Mouse (Mus musculus) left cerebral cortex, postnatal 25 days (tissue): ENCODE data around the gene Cpeb3. TPM values are rescaled to one million over a fixed set of nuclear protein-coding genes. Genes with fewer than 3 reads are reported as not detected.
"Not testable (repeated sequence)": the region's sequence is repeated elsewhere in the genome, so short reads cannot be mapped to it uniquely, and the experiment has no call there.

ENCODE experiments used
- DNase-seq, 2 experiments: peaks; one replicate each; pipeline ENCODE4 v3.0.0; 2022; ENCODE audit warnings: low spot score in 2 of 2, mixed read lengths in 1 of 2
- intact Hi-C: fragments of 180-260 bp; cut with DNase I; formaldehyde crosslinking; loops from one replicate; pipeline ENCODE4 v1.15.1; 2025
- total RNA-seq, 2 experiments: library from RNA; stranded (reverse); gene quantifications; 2 replicates each; pipeline ENCODE4 v1.2.3; 2021

Cpeb3 gene
- total RNA-seq, result 10 to 100 TPM; 78.9 to 83.5 TPM

GRCm38 (mm10) chr19:37208176-37208755 lies at the start of gene Cpeb3:
Cpeb3 (minus strand) TSS chr19:37208601.
- peak; percentile 18 for DNase-seq
- intact Hi-C loops, result no loop called here

DNA sequence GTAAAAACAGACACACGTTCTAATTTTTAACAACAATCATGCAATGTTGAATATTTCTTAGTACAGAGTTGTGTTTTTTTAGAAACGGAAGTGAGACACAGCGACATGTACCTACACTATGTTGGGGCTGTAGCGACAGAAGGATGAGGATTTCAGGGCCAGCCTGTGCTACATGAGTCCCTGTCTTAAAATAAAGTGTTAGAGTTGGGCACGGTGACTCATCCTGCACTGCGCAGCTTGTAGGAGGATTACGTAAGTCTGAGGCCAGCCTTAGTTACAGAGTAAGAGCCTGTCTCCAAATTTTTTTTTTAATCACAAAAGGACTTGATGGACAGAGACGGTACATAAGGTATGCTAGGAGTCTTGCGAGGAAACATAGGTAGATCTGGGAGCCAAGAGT lies 46.9 kb upstream of the Cpeb3 start:
- DNase-seq, result peak; percentile 66 to 95
- intact Hi-C loops, result loop anchor here (1.0 to 2.0 kb wide), 2 partner anchors 28 to 81 kb away; no protein-coding TSS in a partner anchor

GRCm38 (mm10) chr19:37252104-37252503 lies 43.7 kb upstream of the Cpeb3 start:
- intact Hi-C loops, result no loop called here
- DNase-seq, result no peak

DNA sequence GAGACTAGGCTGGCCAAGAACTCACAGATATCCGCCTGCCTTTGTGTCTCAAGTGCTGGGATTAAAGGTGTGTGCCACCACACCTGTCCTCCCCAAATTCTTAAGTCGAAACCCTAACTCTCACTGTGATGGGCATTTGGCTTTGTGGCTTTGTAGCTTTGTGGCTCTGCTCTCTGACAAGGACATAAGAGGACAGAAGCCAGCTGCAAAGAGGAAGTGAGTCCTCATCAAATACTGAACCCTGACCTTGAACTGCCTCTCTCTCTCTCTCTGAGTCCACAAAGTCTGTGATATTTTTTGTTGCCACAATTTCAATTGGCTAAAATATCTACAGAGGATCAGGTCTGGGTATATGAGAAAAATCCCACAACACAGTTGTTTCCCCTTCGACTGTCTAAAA lies 39.8 kb upstream of the Cpeb3 start:
- no peak for DNase-seq
- intact Hi-C loops, result no loop called here

GRCm38 (mm10) chr19:37246859-37247258 lies 38.5 kb upstream of the Cpeb3 start:
- intact Hi-C loops, result no loop called here
- DNase-seq, result peak in 1 of 2 experiments; percentile 27

- DNase-seq, result no peak
- intact Hi-C loops, result no loop called here
These were observed 34.3 kb upstream of the Cpeb3 start for GRCm38 (mm10) chr19:37242707-37243106.

DNA sequence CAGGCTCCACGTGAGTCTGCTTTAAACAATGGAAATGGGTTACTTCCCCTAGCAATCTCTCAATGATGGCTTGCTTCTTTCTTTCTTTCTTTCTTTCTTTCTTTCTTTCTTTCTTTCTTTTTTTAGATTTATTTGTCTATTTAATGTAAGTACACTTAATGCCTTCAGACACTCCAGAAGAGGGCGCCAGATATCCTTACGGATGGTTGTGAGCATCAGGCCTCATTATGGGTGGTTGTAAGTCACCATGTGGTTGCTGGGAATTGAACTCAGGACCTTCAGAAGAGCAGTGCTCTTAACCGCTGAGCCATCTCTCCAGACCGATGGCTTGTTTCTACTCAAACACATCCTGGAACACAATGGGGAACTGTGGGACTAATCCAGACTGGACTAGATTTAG lies 32.8 kb upstream of the Cpeb3 start:
- intact Hi-C loops, result no loop called here

DNA sequence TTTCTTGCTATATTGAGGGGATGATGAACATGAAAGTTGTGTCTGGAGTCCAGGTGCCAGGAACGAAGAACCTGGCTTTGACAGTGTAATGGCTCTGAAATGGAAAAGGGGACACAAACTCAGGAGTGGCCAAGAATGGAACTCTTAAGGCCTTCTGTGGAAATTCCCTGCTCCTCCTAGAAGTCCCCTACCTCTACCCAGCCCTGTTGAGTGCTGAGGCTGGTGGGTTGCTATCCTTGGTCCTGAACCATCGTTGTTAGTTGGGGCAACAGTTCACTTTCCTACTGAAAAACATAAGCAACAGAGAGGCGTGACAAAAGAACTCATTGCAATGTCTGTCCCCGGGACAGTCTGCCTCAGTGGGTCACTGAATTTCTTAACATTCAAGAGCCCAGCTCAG lies 30.7 kb upstream of the Cpeb3 start:
- DNase-seq, result no peak
- intact Hi-C loops, result no loop called here

More for the DNA sequence above, 32.8 kb upstream of the Cpeb3 start:
- no peak for DNase-seq

DNA sequence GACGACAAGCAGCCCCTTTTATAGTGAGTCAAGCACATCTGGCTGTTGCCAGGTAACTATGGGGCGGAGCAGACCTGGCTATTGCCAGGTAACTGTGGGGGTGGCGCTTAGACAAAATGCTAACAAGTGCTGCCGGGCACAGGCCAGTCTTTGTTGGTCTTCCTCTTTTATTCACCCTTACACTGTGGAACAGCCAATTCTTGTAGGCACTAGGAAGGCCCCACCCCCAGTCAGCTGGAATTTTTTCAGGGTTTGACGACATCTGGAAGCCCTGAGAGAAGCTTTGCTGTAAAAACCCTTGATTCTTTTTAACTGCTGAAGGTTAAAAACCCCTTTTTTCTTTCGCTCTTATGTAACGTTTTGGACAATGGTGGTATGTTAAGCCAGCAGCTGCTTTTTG lies 30.2 kb upstream of the Cpeb3 start:
- peak in 1 of 2 experiments; percentile 22 for DNase-seq
- intact Hi-C loops, result no loop called here

DNA sequence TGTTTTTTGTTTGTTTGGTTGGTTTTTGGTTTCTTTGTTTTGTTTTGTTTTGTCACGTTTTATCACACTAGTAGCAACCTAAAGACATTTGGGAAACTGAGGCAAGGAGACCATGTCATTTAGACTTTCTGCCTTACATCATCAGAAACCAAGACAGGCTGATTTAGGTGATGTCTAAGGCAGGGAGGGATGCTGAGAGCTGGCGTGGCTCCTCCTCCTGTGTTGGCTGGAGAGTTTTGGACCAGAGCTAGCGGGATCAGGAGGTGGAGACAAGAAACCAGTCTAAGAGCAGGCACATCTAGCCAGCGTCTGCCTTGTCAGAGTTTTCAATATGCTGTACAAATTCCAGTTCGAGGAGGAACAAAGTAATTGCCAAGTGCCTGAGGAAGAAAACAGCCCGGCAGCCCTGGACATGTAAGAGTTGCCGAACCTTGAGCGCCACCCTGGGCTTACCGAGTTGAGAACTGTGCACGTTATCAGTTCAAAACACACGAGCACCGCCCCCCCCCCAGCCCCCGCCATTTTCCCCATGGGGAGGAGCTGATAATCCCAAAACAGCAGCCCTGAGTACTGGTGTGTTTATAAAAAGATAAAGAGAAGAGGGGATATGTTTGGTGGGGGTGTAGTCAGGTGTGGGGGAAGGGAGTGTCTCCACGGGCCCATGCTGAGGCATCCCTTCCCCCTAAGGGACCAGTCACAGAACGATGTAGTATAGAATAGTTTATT lies 29.5 kb upstream of the Cpeb3 start:
- intact Hi-C loops, result no loop called here
- no peak for DNase-seq

GRCm38 (mm10) chr19:37237306-37237705 lies 28.9 kb upstream of the Cpeb3 start:
- intact Hi-C loops, result no loop called here
- no peak for DNase-seq

DNA sequence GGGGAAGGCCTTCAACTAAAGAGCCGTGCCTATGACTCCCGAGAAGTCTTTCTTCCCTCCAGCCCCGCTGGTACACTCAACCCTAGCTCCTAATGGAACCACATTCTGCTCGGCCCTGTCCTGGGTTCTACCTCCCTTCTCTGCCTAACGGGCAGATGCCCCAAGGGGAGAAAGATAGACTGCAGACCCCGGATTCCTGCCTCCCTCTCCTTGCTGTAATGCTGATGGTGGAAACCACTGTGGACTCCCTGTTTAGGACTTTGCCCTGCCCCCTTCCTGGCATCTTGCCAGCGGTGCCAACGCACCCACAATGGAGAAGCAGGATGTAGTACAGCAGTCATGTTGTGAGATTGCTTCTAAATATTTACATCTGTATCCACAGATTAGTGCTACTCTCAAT lies 27.4 kb upstream of the Cpeb3 start:
- intact Hi-C loops, result no loop called here
- no peak for DNase-seq

DNA sequence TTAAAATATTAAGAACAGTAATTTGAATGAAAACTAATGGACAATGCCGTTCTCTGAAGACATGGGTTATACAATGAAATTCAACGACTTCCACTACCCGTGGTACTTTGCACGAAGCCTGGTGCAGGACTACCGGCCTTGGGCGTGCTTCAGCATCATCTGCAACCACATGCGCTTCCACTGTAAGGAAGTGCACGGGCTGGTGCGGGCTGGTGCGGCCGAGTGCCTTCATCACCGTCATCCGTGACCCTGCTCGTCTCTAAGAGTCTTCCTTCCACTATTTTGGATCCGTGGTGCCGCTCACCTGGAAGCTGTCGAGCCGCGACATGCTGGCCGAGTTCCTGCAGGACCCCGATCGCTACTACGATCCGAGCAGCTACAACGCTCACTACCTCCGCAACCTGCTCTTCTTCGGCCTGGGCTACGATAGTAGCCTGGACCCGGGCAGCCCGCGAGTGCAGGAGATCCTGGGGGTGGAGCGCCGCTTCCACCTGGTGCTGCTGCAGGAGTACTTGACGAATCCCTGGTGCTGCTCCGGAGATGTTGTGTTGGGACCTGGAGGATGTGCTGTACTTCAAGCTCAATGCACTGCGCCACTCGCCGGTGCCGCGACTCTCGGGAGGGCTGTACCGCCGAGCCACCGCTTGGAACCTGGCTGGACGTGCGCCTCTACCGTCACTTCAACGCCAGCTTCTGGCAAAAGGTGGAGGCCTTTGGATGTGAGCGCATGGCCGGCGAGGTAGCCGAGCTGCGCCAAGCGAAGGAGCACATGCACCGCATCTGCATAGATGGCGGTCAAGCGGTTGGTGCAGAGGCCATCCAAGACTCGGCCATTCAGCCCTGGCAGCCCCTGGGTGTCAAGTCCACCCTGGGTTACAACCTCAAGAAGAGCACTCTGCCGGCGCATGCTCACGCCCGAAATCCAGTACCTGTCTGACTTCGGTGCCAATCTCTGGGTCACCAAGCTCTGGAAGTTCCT lies 25.4 kb upstream of the Cpeb3 start:
- intact Hi-C loops, result no loop called here
- DNase-seq, result peak; percentile 24 to 33

- intact Hi-C loops, DNase-seq: not testable (repeated sequence)
These were observed 24.2 kb upstream of the Cpeb3 start for GRCm38 (mm10) chr19:37232598-37232997.

- intact Hi-C loops, result no loop called here
These were observed 16.9 kb upstream of the Cpeb3 start for GRCm38 (mm10) chr19:37225197-37225862.

GRCm38 (mm10) chr19:37214711-37215110 lies 6.3 kb upstream of the Cpeb3 start:
- intact Hi-C loops, result no loop called here
- no peak for DNase-seq

More at GRCm38 (mm10) chr19:37225197-37225862, 16.9 kb upstream of the Cpeb3 start:
- no peak for DNase-seq

DNA sequence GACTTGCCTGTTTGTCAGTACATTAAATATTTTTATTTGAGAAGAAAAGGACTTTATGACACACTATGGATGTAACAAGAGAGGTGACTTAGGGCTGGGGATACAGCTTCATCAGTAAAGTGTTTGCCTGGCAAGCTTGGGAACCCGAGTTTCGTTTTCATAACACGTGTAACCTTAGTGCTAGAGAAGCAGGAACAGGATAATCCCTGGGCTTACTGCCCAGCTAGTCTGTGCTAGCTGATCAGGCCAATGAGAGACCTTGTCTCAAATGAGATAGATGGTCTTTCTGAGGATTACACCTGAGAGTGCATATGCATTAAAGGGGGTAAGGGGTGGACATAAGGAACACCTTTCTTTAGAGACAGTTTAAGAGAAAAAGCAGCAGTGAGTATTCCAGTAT lies 3.0 kb upstream of the Cpeb3 start:
- DNase-seq, result no peak
- intact Hi-C loops, result no loop called here

DNA sequence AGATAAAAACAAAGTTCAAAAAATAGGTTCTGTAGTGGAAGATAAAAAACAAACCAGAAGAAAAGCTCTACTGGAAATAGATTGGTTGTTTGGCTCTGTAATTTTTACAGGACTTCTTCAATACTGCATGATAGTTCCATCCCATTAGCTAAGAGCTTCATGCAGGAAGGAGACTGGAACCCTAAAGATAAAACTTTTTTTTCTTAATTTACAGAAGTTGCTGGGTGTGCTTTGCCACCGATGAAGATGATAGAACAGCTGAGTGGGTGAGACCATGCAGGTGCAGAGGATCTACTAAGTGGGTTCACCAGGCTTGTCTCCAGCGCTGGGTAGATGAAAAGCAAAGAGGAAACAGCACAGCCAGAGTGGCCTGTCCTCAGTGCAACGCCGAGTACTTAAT lies 2.1 kb upstream of the Cpeb3 start:
- intact Hi-C loops, result no loop called here
- DNase-seq, result no peak

DNA sequence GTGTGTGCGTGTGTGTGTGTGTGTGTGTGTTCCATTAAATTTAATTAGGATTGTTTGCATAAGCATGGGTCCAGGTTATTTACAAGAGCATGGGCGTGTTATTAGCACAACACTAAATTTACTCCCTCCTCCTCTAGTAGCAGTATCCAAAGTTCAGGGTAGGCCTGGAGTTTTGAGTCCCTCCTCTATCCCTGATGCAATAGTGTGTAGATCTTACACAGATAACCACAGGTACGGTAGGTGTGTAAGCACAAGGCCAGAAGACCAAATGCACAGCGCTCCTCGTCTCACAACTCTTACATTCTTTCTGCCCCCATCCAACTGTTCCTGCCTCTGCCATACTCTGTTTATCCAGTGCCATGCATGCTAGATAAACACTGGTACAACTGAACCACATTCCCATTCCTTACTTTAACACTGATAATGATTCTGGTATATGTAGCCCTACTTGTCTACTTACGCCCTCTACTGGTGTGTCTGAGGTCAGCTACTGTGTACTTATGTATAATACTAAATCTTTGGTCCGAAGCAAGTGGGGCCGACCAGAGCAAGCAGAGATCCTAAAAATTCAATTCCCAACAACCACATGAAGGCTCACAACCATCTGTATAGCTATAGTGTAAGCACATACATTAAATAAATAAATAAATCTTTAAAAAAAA lies 1.2 kb upstream of the Cpeb3 start:
- DNase-seq, result peak in 1 of 2 experiments; percentile 16
- intact Hi-C loops, result no loop called here
